Mouse (Mus musculus) midbrain, postnatal 0 days (tissue): Measurements from ENCODE around the gene Map2k1. TPM values are rescaled to one million over a fixed set of nuclear protein-coding genes. Genes with fewer than 3 reads are reported as not detected.

Experiments
- ATAC-seq: fragments of 200-750 bp; cut with Nextera tagmentation; 2 replicates; pipeline ENCODE4 v1.8.0; 2017; ENCODE audit warnings: moderate number of reproducible peaks, mild to moderate bottlenecking, moderate TSS enrichment, moderate library complexity; ENCODE audit not compliant: low FRiP score
- DNase-seq: peaks from one replicate; pipeline ENCODE4 v3.0.0-alpha.2; 2015; ENCODE audit warnings: low spot score
- H3K27ac ChIP-seq: fragments of 300-500 bp; sonication (generic); 2 replicates; pipeline ENCODE4 v1.5.1; 2014; ENCODE audit warnings: low read depth, mild to moderate bottlenecking, low read length, mixed read lengths
- H3K27me3 ChIP-seq: fragments of 300-500 bp; sonication (generic); 2 replicates; pipeline ENCODE4 v1.6.1; 2014; ENCODE audit warnings: low read length, control low read depth, mixed read lengths; ENCODE audit not compliant: insufficient read depth
- H3K36me3 ChIP-seq: fragments of 300-500 bp; sonication (generic); 2 replicates; pipeline ENCODE4 v1.6.1; 2014; ENCODE audit warnings: low read length, control low read depth, mixed read lengths; ENCODE audit not compliant: insufficient read depth
- H3K4me1 ChIP-seq: fragments of 300-500 bp; sonication (generic); 2 replicates; pipeline ENCODE4 v1.6.1; 2014; ENCODE audit warnings: mild to moderate bottlenecking, control low read depth, antibody characterized with exemption, low read length, mixed read lengths; ENCODE audit not compliant: insufficient read depth
- H3K4me2 ChIP-seq: fragments of 300-500 bp; sonication (generic); 2 replicates; pipeline ENCODE4 v1.6.1; 2014; ENCODE audit warnings: low read depth, mild to moderate bottlenecking, low read length, mixed read lengths; ENCODE audit not compliant: poor library complexity, severe bottlenecking
- H3K4me3 ChIP-seq: fragments of 300-500 bp; sonication (generic); 2 replicates; pipeline ENCODE4 v1.5.1; 2014; ENCODE audit warnings: low read depth, mild to moderate bottlenecking, low read length, moderate library complexity
- H3K9ac ChIP-seq: fragments of 300-500 bp; sonication (generic); replicated peaks from 2 replicates; pipeline ENCODE4 v1.6.1; 2014; ENCODE audit warnings: mild to moderate bottlenecking, low read length, moderate library complexity, mixed read lengths; ENCODE audit not compliant: poor library complexity, severe bottlenecking
- H3K9me3 ChIP-seq: fragments of 300-500 bp; sonication (generic); 2 replicates; pipeline ENCODE4 v1.6.1; 2016; ENCODE audit warnings: low read length, control low read depth
- CTCF ChIP-seq: IDR thresholded peaks from 2 replicates; pipeline ENCODE4 v1.5.1; 2016; ENCODE audit warnings: antibody characterized with exemption, mild to moderate bottlenecking
- WGBS: fragments of 180-500 bp; shearing (Covaris S2); extraction: QIAGEN DNeasy Blood & Tissue Kit; methylation state at CpG from one replicate; pipeline ENCODE4 v1.1.7; 2014; 5-methylcytosine and 5-hydroxymethylcytosine counted together
- polyA plus RNA-seq: library from polyadenylated mRNA; unstranded; fragments of >200 nt; fragmentation: Nextera tagmentation; extraction: Ambion mirVana; gene quantifications from 2 replicates; pipeline ENCODE4 v1.2.1, GENCODE M21; 2015
- total RNA-seq: library from RNA; depleted of rRNA; stranded (reverse); fragments of >200 nt; gene quantifications from 2 replicates; pipeline ENCODE4 v1.2.3, GENCODE M21; 2014

The Map2k1 gene
- total and polyA plus RNA-seq, 2 experiments from 2014 or later: 70.6 to 86.9 TPM

GRCm38 (mm10) chr9:64222098-64222497 is 31.3 kb downstream of the Map2k1 start:
- H3K4me1 ChIP-seq: no peaks in the 10 kb centered on the region
- H3K27ac ChIP-seq: no peak overlapping the region
- no peak overlapping the region for H3K9ac ChIP-seq
- H3K9me3 ChIP-seq: no peaks in the 10 kb centered on the region
- no peak for TF ChIP-seq CTCF
- H3K36me3 ChIP-seq: no peaks in the 10 kb centered on the region
- H3K27me3 ChIP-seq: no peaks in the 10 kb centered on the region
- ATAC-seq (no peak), DNase-seq (no peak)
- H3K4me3 ChIP-seq: no peak overlapping the region
- WGBS: 80% methylated on average over 2 of the region's 2 CpGs
- no peak overlapping the region for H3K4me2 ChIP-seq

- 95% methylated on average over 4 of the region's 4 CpGs for WGBS
- DNase-seq: no peak
- Histone ChIP-seq H3K9me3 (no peaks in the 10 kb centered on the region), H3K4me2 (no peak overlapping the region), H3K4me1 (no peaks in the 10 kb centered on the region), H3K27ac (no peak overlapping the region), H3K36me3 (no peaks in the 10 kb centered on the region), H3K4me3 (no peak overlapping the region), H3K9ac (no peak overlapping the region), H3K27me3 (no peaks in the 10 kb centered on the region)
- no peak for ATAC-seq
- TF ChIP-seq CTCF: no peak
Observed at GRCm38 (mm10) chr9:64221480-64221879, 32.0 kb downstream of the Map2k1 start.

GRCm38 (mm10) chr9:64220603-64221002 is 32.8 kb downstream of the Map2k1 start:
- TF ChIP-seq CTCF: no peak
- no peaks in the 10 kb centered on the region for H3K9me3 ChIP-seq
- no peak overlapping the region for H3K4me2 ChIP-seq
- ATAC-seq: no peak
- no peaks in the 10 kb centered on the region for H3K36me3 ChIP-seq
- H3K27me3 ChIP-seq: no peaks in the 10 kb centered on the region
- 73% methylated on average over 1 of the region's 1 CpGs for WGBS
- H3K4me3 ChIP-seq: no peak overlapping the region
- no peaks in the 10 kb centered on the region for H3K4me1 ChIP-seq
- no peak overlapping the region for H3K27ac ChIP-seq
- DNase-seq: no peak
- H3K9ac ChIP-seq: no peak overlapping the region

GRCm38 (mm10) chr9:64219772-64220420 is 33.5 kb downstream of the Map2k1 start:
- Histone ChIP-seq H3K4me3 (no peak overlapping the region), H3K36me3 (no peaks in the 10 kb centered on the region), H3K9me3 (no peaks in the 10 kb centered on the region), H3K4me2 (no peak overlapping the region), H3K27me3 (no peaks in the 10 kb centered on the region), H3K9ac (no peak overlapping the region), H3K27ac (no peak overlapping the region), H3K4me1 (no peaks in the 10 kb centered on the region)
- no peak for TF ChIP-seq CTCF
- no peak for ATAC-seq
- DNase-seq: no peak
- 81% methylated on average over 10 of the region's 10 CpGs for WGBS

GRCm38 (mm10) chr9:64219305-64219704 is 34.1 kb downstream of the Map2k1 start:
- Histone ChIP-seq H3K36me3 (no peaks in the 10 kb centered on the region), H3K27ac (no peak overlapping the region), H3K4me3 (no peak overlapping the region), H3K9ac (no peak overlapping the region), H3K4me1 (no peaks in the 10 kb centered on the region), H3K9me3 (no peaks in the 10 kb centered on the region), H3K27me3 (no peaks in the 10 kb centered on the region), H3K4me2 (no peak overlapping the region)
- no peak for TF ChIP-seq CTCF
- DNase-seq (no peak), ATAC-seq (no peak)
- WGBS: 39% methylated on average over 1 of the region's 1 CpGs

GRCm38 (mm10) chr9:64217887-64218286 is 35.5 kb downstream of the Map2k1 start:
- no peaks in the 10 kb centered on the region for H3K27me3 ChIP-seq
- no peak for TF ChIP-seq CTCF
- H3K9me3 ChIP-seq: no peaks in the 10 kb centered on the region
- H3K36me3 ChIP-seq: no peaks in the 10 kb centered on the region
- no peak overlapping the region for H3K4me2 ChIP-seq
- no peak overlapping the region for H3K9ac ChIP-seq
- no peak overlapping the region for H3K27ac ChIP-seq
- H3K4me3 ChIP-seq: no peak overlapping the region
- no peak for DNase-seq
- H3K4me1 ChIP-seq: no peaks in the 10 kb centered on the region
- no peak for ATAC-seq
